Mouse (Mus musculus) intestine, embryonic 16.5 days (tissue): ENCODE data around the gene Fam213b. TPM values are rescaled to one million over a fixed set of nuclear protein-coding genes. Genes with fewer than 3 reads are reported as not detected.

Experiments
- ATAC-seq: fragments of 200-750 bp; cut with Nextera tagmentation; 2 replicates; pipeline ENCODE4 v1.8.0; 2017; ENCODE audit warnings: moderate TSS enrichment, moderate library complexity
- H3K27ac ChIP-seq: fragments of 300-500 bp; sonication (generic); 2 replicates; pipeline ENCODE4 v1.5.1; 2014; ENCODE audit warnings: mild to moderate bottlenecking, low read length
- H3K27me3 ChIP-seq: fragments of 300-500 bp; sonication (generic); replicated peaks from 2 replicates; pipeline ENCODE4 v1.6.1; 2014; ENCODE audit warnings: low read length, control low read depth, mixed read lengths; ENCODE audit not compliant: control insufficient read depth, insufficient read depth
- H3K36me3 ChIP-seq: fragments of 300-500 bp; sonication (generic); 2 replicates; pipeline ENCODE4 v1.6.1; 2014; ENCODE audit warnings: low read length, control low read depth; ENCODE audit not compliant: control insufficient read depth, insufficient read depth
- H3K4me1 ChIP-seq: fragments of 300-500 bp; sonication (generic); 2 replicates; pipeline ENCODE4 v1.6.1; 2014; ENCODE audit warnings: low read length, control low read depth, mixed read lengths; ENCODE audit not compliant: control insufficient read depth, insufficient read depth
- H3K4me2 ChIP-seq: fragments of 300-500 bp; sonication (generic); 2 replicates; pipeline ENCODE4 v1.6.1; 2014; ENCODE audit warnings: low read depth, low read length, control low read depth
- H3K4me3 ChIP-seq: fragments of 300-500 bp; sonication (generic); 2 replicates; pipeline ENCODE4 v1.5.1; 2014; ENCODE audit warnings: mild to moderate bottlenecking, low read length
- H3K9ac ChIP-seq: fragments of 300-500 bp; sonication (generic); 2 replicates; pipeline ENCODE4 v1.6.1; 2014; ENCODE audit warnings: low read depth, low read length
- H3K9me3 ChIP-seq: fragments of 300-500 bp; sonication (generic); 2 replicates; pipeline ENCODE4 v1.6.1; 2016; ENCODE audit warnings: low read length, control low read depth; ENCODE audit not compliant: control insufficient read depth
- WGBS: fragments of 180-500 bp; shearing (Covaris S2); extraction: QIAGEN DNeasy Blood & Tissue Kit; methylation state at CpG from one replicate; pipeline ENCODE4 v1.1.7; 2014; 5-methylcytosine and 5-hydroxymethylcytosine counted together
- polyA plus RNA-seq: library from polyadenylated mRNA; unstranded; fragments of >200 nt; fragmentation: Nextera tagmentation; extraction: Ambion mirVana; gene quantifications from 2 replicates; pipeline ENCODE4 v1.2.1, GENCODE M21; 2015

The Fam213b gene
- polyA plus RNA-seq, 1 experiment from 2014 or later: 42.8 TPM

DNA sequence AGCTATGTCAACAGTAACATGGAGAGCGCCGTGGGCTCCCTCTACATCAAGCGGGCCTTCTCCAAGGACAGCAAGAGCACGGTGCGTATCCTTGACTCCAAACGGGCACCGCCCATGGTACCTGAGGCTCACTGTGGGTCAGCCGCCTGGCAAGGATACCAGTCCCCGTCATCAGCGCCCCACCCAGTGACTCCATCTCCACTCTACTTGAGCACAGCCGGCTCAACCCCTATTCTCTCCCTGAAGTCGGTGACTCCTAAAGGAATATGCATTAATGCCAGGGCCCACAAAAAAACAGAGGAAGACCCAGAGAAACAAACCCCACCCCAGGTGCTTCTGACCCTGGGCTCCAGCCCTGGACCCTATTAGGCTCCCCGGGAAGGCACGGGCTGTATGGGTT is 8.0 kb downstream of the Fam213b start:
- H3K27ac ChIP-seq: no peak overlapping the region
- WGBS: 85% methylated on average over 14 of the region's 14 CpGs

DNA sequence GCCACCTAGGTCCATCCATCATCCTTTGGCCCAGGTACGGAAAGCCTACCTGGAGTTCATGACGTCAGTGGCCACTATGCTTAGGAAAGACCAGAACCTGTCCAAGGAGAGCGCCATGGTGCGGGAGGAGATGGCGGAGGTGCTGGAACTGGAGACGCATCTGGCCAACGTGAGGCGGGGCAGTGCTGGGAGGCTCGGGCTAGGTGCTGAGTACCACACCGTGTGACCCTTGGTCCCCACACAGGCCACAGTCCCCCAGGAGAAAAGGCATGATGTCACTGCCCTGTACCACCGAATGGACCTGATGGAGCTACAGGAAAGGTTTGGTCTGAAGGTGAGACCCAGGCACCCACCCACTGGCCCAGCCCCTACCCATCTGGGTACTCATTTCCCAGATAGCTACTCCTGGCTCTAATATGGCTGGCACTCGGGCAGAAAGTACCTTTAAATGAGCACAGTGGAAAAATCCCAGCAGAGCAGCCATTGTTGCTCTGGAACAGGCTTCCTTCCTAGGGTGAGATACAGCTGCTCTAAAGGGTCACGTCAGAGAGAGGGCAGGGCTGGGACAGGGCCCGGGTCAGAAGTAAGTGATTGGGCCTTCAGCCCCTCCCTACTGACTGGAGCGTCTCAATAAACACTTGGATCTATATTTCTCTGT is 11.2 kb downstream of the Fam213b start:
- H3K9me3 ChIP-seq: no peaks in the 10 kb centered on the region
- H3K4me1 ChIP-seq: no peaks in the 10 kb centered on the region
- 79% methylated on average over 15 of the region's 15 CpGs for WGBS
- no peaks in the 10 kb centered on the region for H3K27me3 ChIP-seq
- H3K36me3 ChIP-seq: no peaks in the 10 kb centered on the region
- no peak for ATAC-seq
- H3K9ac ChIP-seq: no peak overlapping the region
- no peak overlapping the region for H3K27ac ChIP-seq
- no peak overlapping the region for H3K4me3 ChIP-seq
- H3K4me2 ChIP-seq: no peak overlapping the region

More for the DNA sequence above, 8.0 kb downstream of the Fam213b start:
- no peak overlapping the region for H3K4me3 ChIP-seq
- H3K9me3 ChIP-seq: no peaks in the 10 kb centered on the region
- no peak overlapping the region for H3K4me2 ChIP-seq
- ATAC-seq: no peak
- no peaks in the 10 kb centered on the region for H3K36me3 ChIP-seq
- no peaks in the 10 kb centered on the region for H3K27me3 ChIP-seq
- H3K4me1 ChIP-seq: no peaks in the 10 kb centered on the region
- no peak overlapping the region for H3K9ac ChIP-seq

DNA sequence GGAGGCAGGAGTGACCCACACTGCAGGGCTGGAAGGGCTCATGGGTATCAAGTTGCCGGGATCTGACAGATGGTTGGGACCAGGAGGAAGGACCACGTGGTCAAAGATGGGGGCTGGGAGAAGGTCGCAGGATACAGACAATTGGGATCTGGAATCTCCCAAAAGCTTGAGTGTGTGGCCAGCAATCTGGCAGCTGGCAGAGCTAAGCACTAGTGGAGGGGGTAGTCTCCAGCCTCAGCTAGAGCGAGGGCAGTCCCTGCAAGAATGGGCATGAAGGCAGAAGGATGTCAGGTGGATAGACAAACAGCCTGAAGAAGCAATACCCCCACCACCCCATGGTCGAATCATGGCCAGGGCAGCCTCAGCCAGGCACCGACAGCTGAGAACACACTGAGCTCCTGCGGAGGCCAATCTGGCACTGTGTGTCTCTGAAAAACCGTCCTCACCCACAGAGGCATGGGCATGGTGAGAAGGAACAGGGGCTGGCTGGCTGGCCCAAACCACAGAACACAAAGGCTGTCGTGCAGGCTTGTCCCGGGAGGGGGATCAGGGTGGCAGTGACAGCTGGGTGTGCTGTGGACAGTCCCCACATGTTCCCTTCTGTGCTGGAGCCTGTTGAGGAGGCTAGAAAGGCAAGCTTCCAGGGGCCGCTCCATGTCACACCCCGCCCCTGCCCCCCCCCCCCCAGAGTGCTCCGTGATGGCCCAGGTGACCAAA is 11.9 kb downstream of the Fam213b start:
- WGBS: 70% methylated on average over 13 of the region's 13 CpGs
- Histone ChIP-seq H3K9me3 (no peaks in the 10 kb centered on the region), H3K27me3 (no peaks in the 10 kb centered on the region), H3K4me3 (no peak overlapping the region), H3K4me1 (no peaks in the 10 kb centered on the region; the same call in 1 of the 2 replicates), H3K27ac (no peak overlapping the region), H3K9ac (peak overlapping the region; percentile 24; the same call in 1 of the 2 replicates), H3K36me3 (no peaks in the 10 kb centered on the region), H3K4me2 (no peak overlapping the region)
- no peak for ATAC-seq

DNA sequence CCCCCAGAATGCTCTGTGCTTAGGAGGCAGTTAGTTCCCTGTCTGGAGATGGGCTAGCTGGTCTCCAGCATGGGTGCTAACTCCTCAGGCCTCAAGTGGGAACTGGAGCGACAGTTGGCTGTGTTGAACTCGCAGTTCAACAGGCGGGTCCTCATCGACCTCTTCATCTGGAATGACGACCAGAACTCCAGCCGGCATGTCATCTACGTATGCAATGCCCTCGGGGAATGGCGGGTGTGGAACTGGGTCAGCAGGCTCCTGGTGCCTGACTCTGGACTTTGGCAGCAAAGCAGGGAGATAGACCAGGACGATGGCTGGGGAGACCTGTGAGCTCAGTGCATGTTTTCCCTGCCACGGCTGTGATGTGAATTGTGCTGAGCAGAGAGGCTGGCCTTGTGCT is 13.5 kb downstream of the Fam213b start:
- no peak for ATAC-seq
- no peak overlapping the region for H3K4me3 ChIP-seq
- WGBS: 73% methylated on average over 11 of the region's 11 CpGs

DNA sequence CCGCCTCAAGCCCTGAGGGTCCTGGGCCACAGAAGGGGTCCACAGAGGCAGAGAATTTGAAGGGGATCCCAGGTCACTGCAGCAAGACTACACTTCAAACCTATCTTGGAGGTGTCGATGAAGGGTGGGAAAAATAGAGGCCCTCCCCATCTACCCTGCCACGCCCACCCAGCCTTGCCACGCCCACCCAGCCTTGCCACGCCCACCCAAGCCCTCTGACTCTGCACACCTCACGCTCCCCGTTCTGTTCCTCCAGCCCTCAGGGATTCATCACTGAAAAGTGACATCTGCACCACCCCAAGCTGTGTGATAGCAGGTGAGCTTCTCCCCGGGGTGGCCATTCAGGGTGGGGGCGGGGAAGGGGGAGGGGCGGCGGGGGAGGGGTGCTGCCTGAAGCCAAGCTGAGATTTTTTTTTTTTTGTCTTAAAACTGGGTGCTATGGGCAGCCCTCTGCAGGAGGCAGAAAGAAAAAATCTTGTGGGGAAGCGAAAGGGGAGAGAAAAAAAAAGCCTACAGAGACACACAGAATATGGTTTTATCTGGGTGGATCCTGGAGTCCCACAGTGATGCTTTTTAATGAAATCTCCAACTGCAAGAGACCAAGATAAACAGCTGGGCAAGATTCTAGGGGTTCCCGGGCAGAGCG is 16.8 kb downstream of the Fam213b start:
- 23% methylated on average over 14 of the region's 14 CpGs for WGBS
- no peaks in the 10 kb centered on the region for H3K36me3 ChIP-seq
- H3K4me1 ChIP-seq: no peaks in the 10 kb centered on the region; the same call in none of the 2 replicates
- no peak for ATAC-seq
- 0 out of 2 replicates have a peak, but pooled peaks cover 2% of the 10 kb centered on the region for H3K27me3 ChIP-seq
- no peak overlapping the region for H3K27ac ChIP-seq
- no peak overlapping the region for H3K4me3 ChIP-seq
- H3K9ac ChIP-seq: 0 out of 2 replicates have a peak overlapping the region, but pooled peaks have one; percentile 0
- no peaks in the 10 kb centered on the region for H3K9me3 ChIP-seq
- no peak overlapping the region for H3K4me2 ChIP-seq

More for the DNA sequence above, 13.5 kb downstream of the Fam213b start:
- Histone ChIP-seq H3K4me2 (no peak overlapping the region), H3K9ac (no peak overlapping the region), H3K9me3 (no peaks in the 10 kb centered on the region), H3K4me1 (no peaks in the 10 kb centered on the region; the same call in 1 of the 2 replicates), H3K27me3 (0 out of 2 replicates have a peak, but pooled peaks cover 2% of the 10 kb centered on the region), H3K27ac (no peak overlapping the region), H3K36me3 (no peaks in the 10 kb centered on the region)

DNA sequence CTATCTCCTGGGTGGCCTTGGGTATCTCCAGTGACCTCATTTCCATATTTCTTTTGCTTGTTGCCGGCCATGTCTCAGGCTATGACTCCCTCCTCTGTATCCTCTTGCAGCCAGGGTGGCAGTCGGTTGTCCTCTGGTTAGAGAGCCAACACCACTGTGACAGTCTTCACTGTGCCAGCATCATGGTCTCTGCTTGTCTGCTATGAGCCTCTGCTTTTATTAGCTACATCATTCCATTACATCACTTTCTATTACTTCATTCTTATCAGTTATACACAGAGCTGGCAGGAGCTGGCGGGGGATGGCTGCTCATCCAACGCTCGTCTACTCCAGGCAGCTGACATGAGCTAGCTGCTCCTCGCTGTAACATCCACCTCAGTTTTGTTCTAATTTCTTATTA is 18.2 kb downstream of the Fam213b start:
- Histone ChIP-seq H3K4me1 (no peaks in the 10 kb centered on the region; the same call in none of the 2 replicates), H3K9me3 (no peaks in the 10 kb centered on the region), H3K4me2 (no peak overlapping the region), H3K27me3 (peaks cover 5% of the 10 kb centered on the region; the same call in 1 of the 2 replicates), H3K36me3 (no peaks in the 10 kb centered on the region), H3K4me3 (no peak overlapping the region), H3K27ac (no peak overlapping the region), H3K9ac (no peak overlapping the region)
- WGBS: 65% methylated on average over 6 of the region's 6 CpGs
- no peak for ATAC-seq

DNA sequence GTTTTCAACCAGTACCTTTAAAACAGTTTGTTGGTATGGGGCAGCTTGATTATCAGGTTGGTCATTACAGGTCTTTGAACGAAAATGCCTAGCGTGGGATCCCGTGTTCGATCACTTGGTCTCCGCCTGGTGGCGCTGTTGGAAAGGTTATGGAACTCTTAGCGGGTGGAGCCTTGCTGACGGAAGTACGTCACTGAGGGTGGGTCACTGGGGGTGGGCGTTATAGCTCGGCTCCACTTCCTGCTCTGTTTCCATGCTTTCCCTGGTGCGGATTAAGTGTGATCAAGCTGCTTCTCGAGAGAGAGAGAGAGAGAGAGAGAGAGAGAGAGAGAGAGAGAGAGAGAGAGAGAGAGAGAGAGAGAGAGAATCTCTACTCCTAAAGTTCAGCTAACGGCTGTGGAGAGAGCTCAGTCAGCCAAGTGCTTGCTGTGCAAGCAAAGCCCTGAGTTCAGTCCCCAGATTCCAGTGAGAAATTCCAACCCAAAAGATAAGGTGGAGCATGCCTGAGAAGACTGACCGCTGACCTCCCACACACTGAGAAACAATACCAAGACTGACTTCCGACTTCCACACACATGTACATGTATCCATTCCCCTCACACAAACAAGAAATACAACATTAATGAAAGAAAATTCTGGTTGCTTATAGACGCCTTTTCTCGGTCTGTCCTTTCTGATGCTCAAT is 20.9 kb downstream of the Fam213b start:
- H3K36me3 ChIP-seq: no peaks in the 10 kb centered on the region
- peak overlapping the region; percentile 66 for H3K27ac ChIP-seq
- peak overlapping the region; percentile 43 for H3K9ac ChIP-seq
- WGBS: 10% methylated on average over 18 of the region's 18 CpGs
- H3K4me3 ChIP-seq: peak overlapping the region; percentile 36
- peak overlapping the region; percentile 56 for H3K4me2 ChIP-seq
- H3K9me3 ChIP-seq: no peaks in the 10 kb centered on the region
- H3K4me1 ChIP-seq: no peaks in the 10 kb centered on the region; the same call in none of the 2 replicates
- peak; percentile 97 for ATAC-seq
- H3K27me3 ChIP-seq: peaks cover 5% of the 10 kb centered on the region; the same call in 1 of the 2 replicates

DNA sequence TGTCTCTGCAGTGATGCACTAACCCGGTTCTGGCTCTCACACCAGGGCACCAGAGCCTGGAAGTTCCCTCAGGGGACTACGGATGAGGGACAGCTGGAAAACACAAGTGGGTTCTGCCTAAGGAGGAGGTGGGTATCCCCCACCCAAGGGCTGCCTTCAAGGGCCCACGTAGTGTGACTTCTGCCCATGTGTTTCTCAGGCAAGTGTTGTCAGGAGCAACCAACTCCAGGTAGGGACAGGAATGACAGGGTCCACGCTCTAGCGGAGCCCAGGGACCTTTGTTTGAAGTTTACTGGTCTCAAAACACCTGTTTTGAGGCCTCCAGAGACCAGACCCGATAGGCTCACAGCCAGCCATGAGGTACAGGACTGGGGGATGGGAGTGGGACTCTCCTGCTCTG is 25.7 kb downstream of the Fam213b start:
- H3K4me1 ChIP-seq: no peaks in the 10 kb centered on the region
- no peaks in the 10 kb centered on the region for H3K36me3 ChIP-seq
- WGBS: 69% methylated on average over 6 of the region's 6 CpGs
- no peak overlapping the region for H3K4me2 ChIP-seq
- H3K9me3 ChIP-seq: no peaks in the 10 kb centered on the region
- no peak for ATAC-seq
- no peak overlapping the region for H3K4me3 ChIP-seq
- no peak overlapping the region for H3K27ac ChIP-seq
- no peak overlapping the region for H3K9ac ChIP-seq
- peaks cover 5% of the 10 kb centered on the region; the same call in 1 of the 2 replicates for H3K27me3 ChIP-seq
